8 mouse cellular contexts compared by ENCODE assay signal in the genomic region with DNA sequence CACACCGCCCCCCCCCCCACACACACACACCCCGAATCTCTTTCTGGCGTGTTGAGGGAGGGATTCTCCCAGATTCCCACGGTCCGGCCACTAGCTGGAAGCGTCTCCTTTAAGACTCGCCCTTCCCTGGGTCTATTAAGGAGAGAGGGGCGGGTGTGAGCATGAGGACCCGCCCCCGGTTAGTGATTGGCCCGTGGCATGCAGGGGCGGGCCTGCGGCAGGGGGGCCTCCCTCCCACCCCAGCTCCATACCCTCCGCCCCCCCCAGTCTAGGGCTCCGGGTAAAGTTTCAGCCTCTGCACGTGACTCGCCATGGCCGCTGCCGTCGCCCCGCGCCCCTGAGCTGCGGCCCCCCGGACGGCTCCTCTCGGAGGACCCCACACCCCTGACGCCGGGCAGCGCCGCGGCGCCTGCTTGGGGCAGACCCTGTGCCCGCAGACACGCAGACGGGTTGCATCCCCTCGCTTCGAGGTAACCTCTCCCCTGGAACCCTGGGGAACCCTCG. TPM values are rescaled to one million over a fixed set of nuclear protein-coding genes. Genes with fewer than 3 reads are reported as not detected.
DNase-seq lines count a peak whose midpoint lies in the region; ATAC-seq and TF ChIP-seq lines count a peak whose summit lies in the region.

No protein-coding gene starts in this region.

- peak overlapping the region; percentile 87 for H3K9ac ChIP-seq in MEL (ENCODE audit: control insufficient read depth, low read depth, low read length, poor library complexity, severe bottlenecking)
- H3K9ac ChIP-seq in heart, postnatal 0 days (replicated peaks; ENCODE audit: low read depth, low read length) = peak overlapping the region; percentile 83

- DNase-seq in MEL (ENCODE audit: low read depth, low spot score) = peak; percentile 97
- peak; percentile 97 for DNase-seq in heart, postnatal 0 days (ENCODE audit: low spot score)
- DNase-seq in kidney, postnatal 25 days = peak; percentile 94 to 98
- peak; percentile 70 for DNase-seq in right cerebral cortex, postnatal 14 days
- peak; percentile 74 to 88 for DNase-seq in urinary bladder, postnatal 36 days (ENCODE audit: low spot score in 2 of 2)

- no peak for TF ChIP-seq RAD21 in MEL (IDR thresholded peaks at IDR 0.05; ENCODE audit: low read depth, low read length)

- H3K27ac ChIP-seq in MEL (ENCODE audit: control insufficient read depth, low read depth, low read length) = peak overlapping the region; percentile 58
- peak overlapping the region; percentile 73 for H3K27ac ChIP-seq in bone marrow macrophage, adult 2 months (ENCODE audit: insufficient read depth, low read depth, low read length)
- peak overlapping the region; percentile 93 for H3K27ac ChIP-seq in heart, postnatal 0 days (ENCODE audit: low read depth)

- ATAC-seq in erythroid progenitor cell, adult 5-6 weeks (replicated peaks; ENCODE audit: low FRiP score, poor library complexity, severe bottlenecking) = peak; percentile 43
- peak; percentile 81 for ATAC-seq in heart, postnatal 0 days (ENCODE audit: insufficient read depth, low read depth)
- peak; percentile 53 for ATAC-seq in megakaryocyte progenitor cell, adult 5-6 weeks (replicated peaks; ENCODE audit: poor library complexity)

- H3K4me2 ChIP-seq in heart, postnatal 0 days (ENCODE audit: low read depth, low read length) = peak overlapping the region; percentile 82

- no peaks in the 10 kb centered on the region for H3K9me3 ChIP-seq in MEL (replicated peaks; ENCODE audit: insufficient read depth, low read length)
- no peaks in the 10 kb centered on the region for H3K9me3 ChIP-seq in heart, postnatal 0 days (replicated peaks; ENCODE audit: control insufficient read depth, low read length)

- WGBS in heart, postnatal 0 days = under 1% methylated on average over 31 of the region's 38 CpGs

- H3K4me3 ChIP-seq in MEL (ENCODE audit: control insufficient read depth in 1 of 2, insufficient read depth in 1 of 2, low read depth in 2 of 2, low read length in 2 of 2) = peak overlapping the region; percentile 65 to 100
- H3K4me3 ChIP-seq in bone marrow macrophage, adult 2 months (ENCODE audit: insufficient read depth, low read length) = peak overlapping the region; percentile 78
- peak overlapping the region; percentile 87 for H3K4me3 ChIP-seq in heart, postnatal 0 days (ENCODE audit: low read depth, low read length)

- TF ChIP-seq CTCF in MEL (IDR thresholded peaks at IDR 0.05 in 2 of 3, conservative IDR thresholded peaks at IDR 0.05 in 1 of 3; ENCODE audit: control insufficient read depth in 1 of 3, insufficient read depth in 1 of 3, low read depth in 2 of 3, low read length in 3 of 3, poor library complexity in 1 of 3, severe bottlenecking in 1 of 3) = no peak
- no peak for TF ChIP-seq CTCF in bone marrow macrophage, adult 2 months (IDR thresholded peaks at IDR 0.05; ENCODE audit: low read depth, low read length)
- TF ChIP-seq CTCF in heart, postnatal 0 days (IDR thresholded peaks at IDR 0.05; ENCODE audit: low read depth) = no peak

- no peak; a peak in 1 of 4 replicates for TF ChIP-seq EP300 in MEL (IDR thresholded peaks at IDR 0.05; ENCODE audit: low read depth in 1 of 2, low read length in 2 of 2)
- TF ChIP-seq EP300 in heart, postnatal 0 days (IDR thresholded peaks at IDR 0.05; ENCODE audit: low read depth) = no peak

- H3K36me3 ChIP-seq in MEL (ENCODE audit: control insufficient read depth in 1 of 2, insufficient read depth in 2 of 2, low read length in 2 of 2) = peaks cover 0 to 7% of the 10 kb centered on the region in 2 experiments; a peak in 2 of 4 replicates
- H3K36me3 ChIP-seq in heart, postnatal 0 days (replicated peaks; ENCODE audit: control insufficient read depth, insufficient read depth, low read length) = no peaks in the 10 kb centered on the region

- peak in 1 of 2 experiments; percentile 52; a peak in 1 of 4 replicates for TF ChIP-seq POLR2A in MEL (IDR thresholded peaks at IDR 0.05; ENCODE audit: control insufficient read depth in 1 of 2, insufficient read depth in 1 of 2, low read depth in 1 of 2, low read length in 2 of 2, poor library complexity in 1 of 2)
- TF ChIP-seq POLR2A in bone marrow macrophage, adult 2 months (IDR thresholded peaks at IDR 0.05; ENCODE audit: borderline replicate concordance, low read depth, low read length) = no peak

- peaks cover 15 to 35% of the 10 kb centered on the region in 2 experiments for H3K4me1 ChIP-seq in MEL (ENCODE audit: control insufficient read depth in 1 of 2, insufficient read depth in 2 of 2, low read length in 2 of 2)
- H3K4me1 ChIP-seq in bone marrow macrophage, adult 2 months (ENCODE audit: control insufficient read depth, insufficient read depth, low read length) = peaks cover 45% of the 10 kb centered on the region
- H3K4me1 ChIP-seq in heart, postnatal 0 days (ENCODE audit: control insufficient read depth, insufficient read depth) = peaks cover 63% of the 10 kb centered on the region

- no peaks in the 10 kb centered on the region for H3K27me3 ChIP-seq in MEL (ENCODE audit: control insufficient read depth in 1 of 2, insufficient read depth in 2 of 2, low read length in 2 of 2)
- no peaks in the 10 kb centered on the region for H3K27me3 ChIP-seq in heart, postnatal 0 days (ENCODE audit: control insufficient read depth, insufficient read depth, low read length)

- H3K79me2 ChIP-seq in MEL (ENCODE audit: control insufficient read depth, insufficient read depth, low read length, poor library complexity) = peaks cover 16% of the 10 kb centered on the region

TF ChIP-seq in MEL, 35 proteins besides CTCF, POLR2A, EP300 and RAD21 (continues in another document):
- TF ChIP-seq MYC (IDR thresholded peaks at IDR 0.05; ENCODE audit: low read depth, low read length) (no peak), TCF12 (IDR thresholded peaks at IDR 0.05; ENCODE audit: low read depth, low read length) (peak; percentile 33; the same call in 1 of the 2 replicates), USF2 (IDR thresholded peaks at IDR 0.05; ENCODE audit: borderline replicate concordance in 1 of 2, insufficient read depth in 1 of 2, low read depth in 1 of 2, low read length in 2 of 2) (peak in 1 of 2 experiments; percentile 64; a peak in 2 of 4 replicates), NRF1 (IDR thresholded peaks at IDR 0.05; ENCODE audit: insufficient read depth, low read depth, low read length, poor library complexity, severe bottlenecking) (no peak), MXI1 (IDR thresholded peaks at IDR 0.05; ENCODE audit: low read depth, low read length) (peak; percentile 90), TAL1 (IDR thresholded peaks at IDR 0.05; ENCODE audit: low read length) (no peak), HCFC1 (IDR thresholded peaks at IDR 0.05; ENCODE audit: low read depth, low read length) (peak; percentile 49), MAX (IDR thresholded peaks at IDR 0.05; ENCODE audit: low read length) (peak; percentile 76), BHLHE40 (IDR thresholded peaks at IDR 0.05; ENCODE audit: borderline replicate concordance, low read depth, low read length) (peak; percentile 97), NELFE (IDR thresholded peaks at IDR 0.05; ENCODE audit: low read depth, low read length) (peak; percentile 35), MAZ (IDR thresholded peaks at IDR 0.05; ENCODE audit: low read depth, low read length) (peak; percentile 94), ZC3H11A (IDR thresholded peaks at IDR 0.05; ENCODE audit: low read depth, low read length) (no peak), SIN3A (IDR thresholded peaks at IDR 0.05; ENCODE audit: low read length) (peak; percentile 86), USF1 (IDR thresholded peaks at IDR 0.05; ENCODE audit: low read depth, low read length) (peak; percentile 94)

RNA-seq across cellular contexts. Expression of a gene that starts 9.8 kb away (rescaled TPM):
- total RNA-seq in MEL (2012; rRNA removed) = 9.8 and 12.1 TPM in 2 replicates
- 10 to 100 TPM in 1 of 2 experiments, not detected in 1; 13.7 TPM for polyA plus RNA-seq in MEL (2012; ENCODE audit: insufficient read depth in 1 of 2, insufficient read length in 2 of 2, low read depth in 1 of 2, low replicate concordance in 2 of 2, missing spikeins in 1 of 2)
- polyA plus RNA-seq in bone marrow macrophage, adult 2 months (2012; ENCODE audit: insufficient read depth, insufficient read length, missing spikeins) = 24.0 and 25.9 TPM in 2 replicates
- 4.3 and 18.4 TPM in 2 replicates for total RNA-seq in erythroid progenitor cell, adult 5-6 weeks (2015; ENCODE audit: low replicate concordance)
- 0.51 and 1.4 TPM in 2 replicates for total RNA-seq in erythroid progenitor cell, adult 5-6 weeks (2017; ENCODE audit: low replicate concordance)
- total RNA-seq in heart, postnatal 0 days (2014; rRNA removed; ENCODE audit: low replicate concordance) = 24.0 and 36.2 TPM in 2 replicates
- 14.7 and 15.8 TPM in 2 replicates for polyA plus RNA-seq in heart, postnatal 0 days (2015; fragmentation: Nextera tagmentation; extraction: Ambion mirVana)
- total RNA-seq in megakaryocyte progenitor cell, adult 5-6 weeks (2015) = 4.4 and 5.9 TPM in 2 replicates
- total RNA-seq in megakaryocyte progenitor cell, adult 5-6 weeks (2017) = 1.6 and 2.2 TPM in 2 replicates

RNA-seq across cellular contexts. Expression of a gene that starts 29.9 kb away (rescaled TPM):
- 83.4 and 104 TPM in 2 replicates for total RNA-seq in MEL (2012; rRNA removed)
- polyA plus RNA-seq in MEL (2012; ENCODE audit: insufficient read depth in 1 of 2, insufficient read length in 2 of 2, low read depth in 1 of 2, low replicate concordance in 2 of 2, missing spikeins in 1 of 2) = 10 to 100 TPM; 56.9 to 69.4 TPM
- 4.8 and 6.9 TPM in 2 replicates for polyA plus RNA-seq in bone marrow macrophage, adult 2 months (2012; ENCODE audit: insufficient read depth, insufficient read length, missing spikeins)
- 72.4 and 84.3 TPM in 2 replicates for total RNA-seq in erythroid progenitor cell, adult 5-6 weeks (2015; ENCODE audit: low replicate concordance)
- total RNA-seq in erythroid progenitor cell, adult 5-6 weeks (2017; ENCODE audit: low replicate concordance) = 96.1 and 116 TPM in 2 replicates
- total RNA-seq in heart, postnatal 0 days (2014; rRNA removed; ENCODE audit: low replicate concordance) = 1.4 and 2.2 TPM in 2 replicates
- 4.2 and 4.5 TPM in 2 replicates for polyA plus RNA-seq in heart, postnatal 0 days (2015; fragmentation: Nextera tagmentation; extraction: Ambion mirVana)
- 42.6 and 56.1 TPM in 2 replicates for total RNA-seq in megakaryocyte progenitor cell, adult 5-6 weeks (2015)
- total RNA-seq in megakaryocyte progenitor cell, adult 5-6 weeks (2017) = 40.7 and 44.1 TPM in 2 replicates

RNA-seq across cellular contexts. Expression of a gene that starts 45.4 kb away (rescaled TPM):
- not detected in 2 replicates for total RNA-seq in MEL (2012; rRNA removed)
- polyA plus RNA-seq in MEL (2012; ENCODE audit: insufficient read depth in 1 of 2, insufficient read length in 2 of 2, low read depth in 1 of 2, low replicate concordance in 2 of 2, missing spikeins in 1 of 2) = not detected
- not detected in 2 replicates for polyA plus RNA-seq in bone marrow macrophage, adult 2 months (2012; ENCODE audit: insufficient read depth, insufficient read length, missing spikeins)
- total RNA-seq in erythroid progenitor cell, adult 5-6 weeks (2015; ENCODE audit: low replicate concordance) = not detected in 2 replicates
- not detected in 2 replicates for total RNA-seq in erythroid progenitor cell, adult 5-6 weeks (2017; ENCODE audit: low replicate concordance)
- 4.2 and 14.7 TPM in 2 replicates for total RNA-seq in heart, postnatal 0 days (2014; rRNA removed; ENCODE audit: low replicate concordance)
- 5.8 and 6.3 TPM in 2 replicates for polyA plus RNA-seq in heart, postnatal 0 days (2015; fragmentation: Nextera tagmentation; extraction: Ambion mirVana)
- not detected in 2 replicates for total RNA-seq in megakaryocyte progenitor cell, adult 5-6 weeks (2015)
- total RNA-seq in megakaryocyte progenitor cell, adult 5-6 weeks (2017) = not detected in 2 replicates

Comparison
In these comparisons a context has a peak if more than half of its experiments do, and no peak if none do; other contexts are left out.
1. Peak in every context shown above with its lines: DNase-seq, ATAC-seq, H3K4me3 ChIP-seq and H3K27ac ChIP-seq.
2. RNA of a gene that starts 29.9 kb away (total RNA-seq): 83.4 to 104 TPM in MEL, 72.4 to 116 TPM in erythroid progenitor cell, adult 5-6 weeks and 40.7 to 56.1 TPM in megakaryocyte progenitor cell, adult 5-6 weeks; 1.4 to 2.2 TPM in heart, postnatal 0 days; every median in the first group is over 10 times any median in the second.